Mouse (Mus musculus) embryo, embryonic 10.5 days (tissue): ENCODE measurements at regions not wholly inside any gene's neighbourhood (a gene's known extent, or its start where the extent isn't known, plus 50 kb on each side); places are given as distances from the start of the nearest gene placed in this dataset.

Experiments
- DNase-seq: peaks from one replicate; pipeline ENCODE4 v3.0.0-alpha.2; 2015; ENCODE audit warnings: low spot score

GRCm38 (mm10) chr16:21362663-21363367 lies 60.1 kb upstream of the Vps8 start:
- peak; percentile 48 for DNase-seq

GRCm38 (mm10) chr16:21364885-21365284 lies 58.0 kb upstream of the Vps8 start:
- DNase-seq = no peak

- DNase-seq = peak; percentile 61
Measured at GRCm38 (mm10) chr16:21367449-21367848, 55.5 kb upstream of the Vps8 start.

GRCm38 (mm10) chr16:21368821-21369220 lies 54.1 kb upstream of the Vps8 start:
- DNase-seq = no peak

- no peak for DNase-seq
Measured at GRCm38 (mm10) chr16:21369569-21370512, 53.1 kb upstream of the Vps8 start.
